Mouse (Mus musculus) cerebellum, adult 11-12 months (tissue): ENCODE results near the gene Gm14597.
"Not testable (repeated sequence)": the region's sequence is repeated elsewhere in the genome, so short reads cannot be mapped to it uniquely, and the experiment has no call there.

Experiments
- DNase-seq: peaks from one replicate; pipeline ENCODE4 v3.0.0; 2022

The Gm14597 gene

DNA sequence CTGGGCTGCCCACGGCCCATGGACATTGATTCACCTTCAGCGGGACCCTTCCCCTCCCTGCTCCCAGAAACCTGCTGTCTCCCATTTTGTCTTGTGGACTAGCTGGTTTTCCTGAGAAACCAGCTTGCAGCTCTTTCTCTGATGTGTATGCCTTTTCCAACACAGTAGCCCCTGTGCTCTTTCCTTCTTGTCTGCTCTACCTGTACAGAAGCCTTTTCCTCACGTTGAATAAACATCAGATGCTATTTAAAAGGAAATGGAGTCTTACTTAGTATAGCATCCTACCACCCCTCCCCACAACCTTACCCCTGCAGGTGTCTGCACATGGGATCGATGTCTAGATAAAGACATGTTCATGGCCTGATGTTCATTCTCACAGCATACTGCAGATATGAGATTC lies at the start of gene Gm14597:
Gene Gm14597 (minus strand): TSS at position 101 of the 400 bp plus-strand sequence.
- not testable (repeated sequence) for DNase-seq

DNA sequence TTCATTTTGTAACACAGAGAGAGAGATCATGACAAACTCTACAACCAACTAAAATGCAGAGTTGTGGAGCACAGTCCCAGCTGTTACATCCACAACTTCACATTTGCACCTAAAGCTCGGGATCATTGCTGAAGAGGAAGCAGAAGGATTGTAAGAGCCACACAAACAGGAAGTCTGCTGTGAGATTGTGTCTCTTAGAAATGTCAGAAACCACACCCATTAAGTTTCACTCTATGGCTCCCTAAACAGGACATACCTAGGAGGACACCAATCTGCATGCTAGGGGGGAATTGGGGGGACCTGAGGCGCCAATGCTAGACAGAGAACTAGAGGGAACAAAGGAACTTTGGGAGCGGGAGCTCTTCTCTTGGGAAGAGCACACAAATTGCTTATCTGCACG lies 44.1 kb upstream of the Gm14597 start:
- not testable (repeated sequence) for DNase-seq

DNA sequence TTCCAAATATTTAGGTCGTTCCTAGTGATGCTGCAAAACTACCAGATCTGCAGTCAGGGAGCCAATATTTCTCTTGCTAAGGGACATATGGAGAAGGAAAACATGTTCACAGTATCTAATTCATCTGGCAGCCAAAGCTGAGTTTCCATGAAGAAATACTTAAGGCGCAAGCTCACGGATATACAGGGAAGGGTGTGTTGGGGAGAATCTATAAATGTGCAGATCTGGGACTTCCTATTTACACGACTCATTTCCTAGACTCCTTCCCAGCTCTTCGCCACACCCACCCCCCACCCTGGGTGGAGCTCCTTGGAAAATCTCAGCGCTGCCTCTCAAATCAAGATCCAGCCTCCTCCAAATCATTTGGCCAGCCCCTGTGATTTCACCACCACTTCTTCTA lies 37.1 kb upstream of the Gm14597 start:
- no peak for DNase-seq

DNA sequence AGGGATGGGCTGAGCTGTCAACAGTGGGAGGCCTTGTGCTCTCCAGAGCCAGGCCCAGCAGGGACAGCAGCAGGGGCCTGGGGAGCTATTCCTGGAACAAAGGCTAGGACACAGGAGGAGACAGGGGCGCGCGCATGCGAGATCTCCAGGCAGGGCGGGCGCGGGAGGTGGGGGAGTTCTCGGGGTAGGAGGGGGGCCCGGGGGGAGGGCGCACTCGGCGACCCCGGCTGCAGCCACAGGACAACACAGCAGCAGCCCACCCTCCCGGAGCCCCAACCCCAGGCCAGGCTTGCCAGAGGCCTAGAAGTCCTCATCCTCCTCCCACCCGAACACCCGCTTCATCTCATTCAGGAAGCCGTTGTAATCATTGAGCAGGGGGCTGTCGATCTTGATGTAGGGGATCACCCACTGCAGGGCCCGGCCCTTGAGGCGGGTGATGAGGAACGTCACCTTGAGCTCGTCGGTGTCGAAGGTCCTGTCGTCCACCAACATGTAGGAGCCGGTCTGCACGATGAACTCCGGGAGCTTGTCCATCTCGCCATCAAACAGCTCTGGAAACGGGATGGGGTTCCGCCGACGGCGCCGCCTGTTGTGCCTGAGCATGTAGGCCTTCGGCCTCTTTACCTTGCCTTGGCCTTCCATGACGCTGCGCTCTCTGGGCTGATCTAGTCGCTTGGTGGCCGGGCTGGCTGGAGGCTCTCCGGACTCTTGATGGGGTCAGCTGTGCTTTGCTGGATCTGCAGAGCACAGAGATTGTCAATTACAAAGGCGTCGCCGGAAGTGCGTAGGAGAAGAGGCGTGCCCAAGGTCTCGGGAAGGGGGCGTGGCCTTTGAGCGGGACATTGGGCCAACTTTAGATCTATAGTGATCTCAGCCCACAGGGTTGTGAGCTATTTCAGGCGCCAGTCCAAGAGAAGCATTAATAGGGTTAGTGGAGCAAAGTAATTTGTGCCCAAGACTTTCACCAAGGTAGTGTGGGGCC lies 34.5 kb upstream of the Gm14597 start, which contains the start of gene Rtl8a:
Gene Rtl8a (minus strand): TSS at position 703 of the 982 bp plus-strand sequence.
- peak; percentile 84 for DNase-seq

DNA sequence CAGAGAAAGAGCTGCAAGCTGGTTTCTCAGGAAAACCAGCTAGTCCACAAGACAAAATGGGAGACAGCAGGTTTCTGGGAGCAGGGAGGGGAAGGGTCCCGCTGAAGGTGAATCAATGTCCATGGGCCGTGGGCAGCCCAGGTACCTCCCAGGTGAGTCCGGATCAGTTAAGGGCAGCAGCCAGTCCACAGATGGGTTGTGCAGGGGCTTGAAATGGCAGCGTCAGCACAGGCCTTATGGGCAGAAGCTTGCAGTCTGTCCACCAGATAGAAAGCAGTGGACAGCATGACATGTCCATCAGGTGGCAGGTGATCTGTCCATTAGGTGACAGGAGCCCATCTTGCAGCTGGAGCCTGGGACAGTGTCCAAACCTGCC lies 33.8 kb upstream of the Gm14597 start:
- peak; percentile 19 for DNase-seq

DNA sequence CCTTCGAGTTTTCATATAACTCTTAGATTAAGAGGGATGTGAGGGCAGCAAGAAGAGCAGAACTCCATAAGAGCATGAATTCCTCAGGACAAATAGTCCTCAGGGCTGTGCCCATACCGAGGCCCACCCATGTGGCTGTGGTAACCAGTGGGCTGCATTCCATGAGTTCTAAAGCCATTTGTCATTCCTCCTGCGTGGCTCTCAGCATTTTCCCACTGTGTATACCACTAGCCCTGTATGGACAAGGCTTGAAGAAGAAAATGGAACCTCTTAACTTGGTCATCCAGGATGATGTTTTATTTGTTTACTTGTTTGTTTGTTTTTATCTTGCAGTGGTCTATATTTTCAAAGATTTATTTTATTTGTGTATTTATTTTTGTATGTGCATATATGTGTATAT lies 29.3 kb upstream of the Gm14597 start:
- DNase-seq, result not testable (repeated sequence)

DNA sequence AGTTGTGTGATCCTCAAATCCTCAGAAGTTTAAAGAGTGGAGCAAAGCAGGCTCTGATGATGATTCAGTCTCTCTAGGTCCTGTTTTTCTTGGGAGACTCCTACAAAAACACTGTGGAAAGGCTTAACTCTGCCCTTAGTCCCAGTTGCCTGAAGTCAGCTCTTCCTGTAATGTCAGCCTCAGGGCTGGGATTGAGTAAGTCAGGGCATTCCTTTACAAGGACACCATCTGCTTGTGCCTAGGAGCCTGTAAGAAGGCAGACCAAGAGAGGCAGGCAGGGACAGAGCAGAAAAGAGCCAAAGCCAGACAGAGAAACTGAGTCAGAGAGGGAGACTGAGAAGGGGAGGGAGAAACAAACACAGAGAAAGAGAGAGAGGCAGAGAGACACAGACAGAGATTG lies 2.6 kb upstream of the Gm14597 start:
- DNase-seq, result not testable (repeated sequence)

DNA sequence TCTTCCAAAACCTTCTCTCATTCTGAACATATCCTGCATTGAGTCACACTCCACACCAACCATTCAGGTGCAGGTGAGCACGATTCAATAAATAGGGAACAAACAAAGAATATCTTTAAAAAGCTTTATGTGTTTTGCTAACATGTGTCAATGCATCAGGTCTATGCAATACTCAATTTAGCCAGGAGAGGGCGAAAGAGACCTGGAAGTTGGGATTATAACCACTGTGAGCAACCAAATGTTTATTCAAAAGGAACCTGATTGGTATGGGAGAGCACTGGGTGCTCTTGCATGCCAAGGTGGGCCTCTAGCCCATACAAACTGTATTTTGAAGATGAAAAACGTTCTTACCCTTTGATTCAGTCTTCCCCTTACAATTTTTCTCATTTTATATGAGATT lies 1.8 kb upstream of the Gm14597 start:
- peak; percentile 44 for DNase-seq

DNA sequence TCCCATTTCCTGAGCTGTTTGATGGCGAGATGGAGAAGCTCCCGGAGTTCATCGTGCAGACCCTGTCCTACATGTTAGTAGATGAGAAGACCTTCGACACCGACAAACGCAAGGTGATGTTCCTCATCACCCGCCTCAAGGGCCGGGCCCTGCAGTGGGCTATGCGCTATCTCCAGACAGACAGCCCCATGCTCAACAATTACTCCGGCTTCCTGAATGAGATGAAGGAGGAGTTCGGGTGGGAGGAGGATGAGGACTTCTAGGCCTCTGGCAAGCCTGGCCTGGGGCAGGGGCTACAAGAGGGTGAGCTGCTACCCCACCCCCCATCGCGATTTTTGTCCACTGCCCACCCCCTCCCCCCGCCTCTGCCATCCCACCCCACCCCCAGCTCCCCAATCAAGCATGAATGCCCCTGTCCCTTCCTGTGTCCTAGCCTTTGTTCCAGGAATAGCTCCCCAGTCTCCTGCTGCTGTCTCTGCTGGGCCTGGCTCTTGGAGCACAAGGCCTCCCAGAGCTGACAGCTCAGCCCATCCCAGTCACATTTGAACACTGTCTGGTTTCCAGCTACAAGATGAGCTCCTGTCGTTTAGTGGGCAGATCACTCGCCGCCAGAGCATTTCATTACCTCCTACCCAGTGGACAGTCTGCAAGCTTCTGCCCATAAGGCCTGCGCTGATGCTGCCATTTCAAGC lies 511 bp downstream of the Gm14597 start:
- peak; percentile 50 for DNase-seq

DNA sequence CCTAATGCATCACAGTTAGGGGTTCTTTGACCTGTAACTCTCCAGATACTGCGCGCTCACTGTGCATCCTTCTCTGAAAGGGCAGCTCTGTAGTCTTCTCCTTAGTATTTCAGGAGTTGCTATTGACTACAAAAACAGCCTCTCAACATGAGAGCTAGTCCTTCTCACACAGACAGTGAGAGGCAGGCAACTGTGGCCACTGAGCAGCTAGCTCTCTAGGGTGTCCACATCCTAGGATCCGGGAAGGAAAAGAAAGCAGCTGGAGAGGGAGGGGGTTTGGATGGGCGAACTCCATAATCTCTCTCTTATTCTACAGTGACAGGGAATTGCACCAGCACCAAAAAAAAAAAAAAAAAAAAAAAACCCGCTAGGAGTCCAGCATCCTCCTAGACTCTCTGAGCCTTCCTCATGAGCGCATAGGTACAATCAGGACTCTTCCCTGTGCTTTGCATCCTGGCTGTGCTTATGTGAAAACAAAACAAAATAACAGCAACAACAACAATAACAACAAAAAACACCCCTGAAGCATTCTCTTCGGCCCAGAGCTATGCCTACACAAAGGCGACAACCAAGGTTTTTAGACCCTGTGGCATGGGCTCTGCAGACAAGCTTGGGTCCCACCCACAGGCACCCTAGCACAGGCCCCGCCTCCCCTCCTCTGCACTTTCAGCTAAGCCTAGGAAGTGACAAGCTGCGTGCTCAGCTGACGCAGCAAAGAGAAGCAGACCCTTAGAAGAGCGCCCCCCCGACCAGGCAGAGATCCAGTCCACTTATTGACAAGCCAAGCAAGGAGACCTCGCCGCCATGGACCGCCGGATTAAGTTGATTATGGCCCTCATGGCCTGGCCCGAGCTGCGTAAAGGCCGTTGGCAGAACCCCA lies 1.3 kb downstream of the Gm14597 start, which contains the start of gene Rtl8c:
Gene Rtl8c (plus strand): TSS at position 791 of the 880 bp plus-strand sequence.
- DNase-seq, result peak; percentile 79

DNA sequence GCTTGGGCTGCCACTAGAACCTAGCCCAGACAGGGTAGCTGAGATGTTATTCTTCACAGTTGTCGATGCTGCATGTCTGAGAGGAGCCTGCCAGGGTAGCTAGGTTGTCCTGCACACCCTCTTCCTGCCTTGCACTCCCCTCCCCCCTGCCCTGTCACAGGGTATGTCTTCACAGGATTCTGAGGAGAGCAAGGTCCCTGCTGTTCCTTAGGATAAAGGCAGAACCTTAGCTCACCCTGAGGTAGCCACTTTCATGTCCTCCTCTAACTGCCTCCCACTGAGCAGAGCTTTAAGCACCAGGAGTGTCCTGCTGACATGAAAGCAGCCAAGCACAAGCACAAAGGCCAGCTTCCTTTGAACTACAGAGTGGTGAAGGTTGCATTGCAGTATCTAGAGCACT lies 2.6 kb downstream of the Gm14597 start:
- not testable (repeated sequence) for DNase-seq

DNA sequence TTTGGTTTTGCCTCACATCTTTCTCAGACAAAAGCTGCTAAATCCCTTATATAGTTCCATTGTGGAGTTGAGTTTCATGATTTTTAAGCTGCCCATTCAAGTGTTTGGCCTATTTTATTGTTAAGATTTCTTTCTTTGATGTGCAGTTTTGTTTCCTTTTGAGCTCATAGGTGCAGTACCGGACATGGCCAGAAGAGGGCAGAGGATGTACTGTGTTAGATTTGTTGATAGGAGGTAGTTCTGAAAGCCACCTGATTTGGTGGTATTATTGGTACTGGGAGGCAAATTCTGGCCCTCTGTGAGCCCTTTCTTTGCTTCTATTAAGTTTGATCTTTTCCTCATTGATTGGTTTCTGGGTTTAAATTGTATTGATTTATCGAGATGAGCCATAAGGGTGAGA lies 8.8 kb downstream of the Gm14597 start:
- DNase-seq, result peak; percentile 27

DNA sequence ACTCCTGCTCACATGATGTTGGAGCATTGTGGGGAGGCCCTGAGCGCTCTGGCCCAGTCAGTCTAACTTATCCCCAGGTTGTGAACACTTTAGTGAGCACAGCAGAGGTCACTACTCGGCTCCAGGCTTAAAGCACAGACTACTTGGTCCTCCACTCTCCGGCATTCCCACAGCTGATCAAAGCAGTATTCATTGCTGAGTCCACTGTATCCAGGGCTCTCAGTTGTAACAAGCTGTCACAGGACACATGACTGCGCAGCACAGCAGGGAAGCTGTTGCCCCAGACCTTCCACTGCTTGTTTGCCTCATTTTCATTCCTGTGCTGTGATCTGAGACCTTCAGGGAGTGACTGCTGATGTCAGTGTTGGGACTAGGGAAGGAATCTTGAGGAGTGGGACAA lies 25.4 kb downstream of the Gm14597 start:
- not testable (repeated sequence) for DNase-seq

DNA sequence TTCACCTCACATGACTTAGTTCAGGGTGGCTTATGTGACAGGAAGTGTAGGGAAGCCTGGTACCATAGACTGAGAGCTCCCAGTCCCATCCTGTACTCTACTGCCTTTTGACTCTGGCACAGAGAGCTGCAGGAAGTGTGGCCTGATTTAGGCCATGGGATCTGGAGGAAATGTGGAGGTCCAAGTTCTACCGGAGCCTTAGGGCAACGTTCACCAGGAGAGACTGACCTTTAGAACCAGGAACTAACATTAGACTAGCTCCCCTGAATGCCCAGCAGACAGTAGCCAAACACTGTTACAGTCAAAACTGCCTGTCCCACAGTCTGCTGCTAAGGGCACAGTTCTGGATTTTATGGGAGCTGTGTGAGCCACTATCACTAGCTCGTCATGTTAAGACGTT lies 27.4 kb downstream of the Gm14597 start:
- not testable (repeated sequence) for DNase-seq

DNA sequence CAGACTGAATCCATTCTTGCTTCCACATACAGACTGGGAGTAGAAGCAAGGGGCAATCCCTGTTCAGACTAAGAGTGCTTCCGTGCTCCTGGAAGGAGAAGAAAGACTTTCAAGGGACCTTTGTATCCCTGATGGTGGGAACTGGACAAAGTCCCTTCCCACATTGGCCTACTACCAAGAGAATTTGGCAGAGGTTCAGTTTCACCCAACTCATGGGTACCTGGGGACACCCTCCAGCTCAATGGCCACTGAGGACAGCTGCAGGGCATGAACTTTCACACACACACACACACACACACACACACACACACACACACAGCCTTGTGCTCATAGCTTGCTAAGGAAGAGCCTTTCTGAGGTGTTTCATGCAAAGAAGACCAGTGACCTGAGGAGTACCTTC lies 29.5 kb downstream of the Gm14597 start:
- DNase-seq, result no peak
